Comparison of ENCODE assay signal across 22 mouse cellular contexts in the genomic region with DNA sequence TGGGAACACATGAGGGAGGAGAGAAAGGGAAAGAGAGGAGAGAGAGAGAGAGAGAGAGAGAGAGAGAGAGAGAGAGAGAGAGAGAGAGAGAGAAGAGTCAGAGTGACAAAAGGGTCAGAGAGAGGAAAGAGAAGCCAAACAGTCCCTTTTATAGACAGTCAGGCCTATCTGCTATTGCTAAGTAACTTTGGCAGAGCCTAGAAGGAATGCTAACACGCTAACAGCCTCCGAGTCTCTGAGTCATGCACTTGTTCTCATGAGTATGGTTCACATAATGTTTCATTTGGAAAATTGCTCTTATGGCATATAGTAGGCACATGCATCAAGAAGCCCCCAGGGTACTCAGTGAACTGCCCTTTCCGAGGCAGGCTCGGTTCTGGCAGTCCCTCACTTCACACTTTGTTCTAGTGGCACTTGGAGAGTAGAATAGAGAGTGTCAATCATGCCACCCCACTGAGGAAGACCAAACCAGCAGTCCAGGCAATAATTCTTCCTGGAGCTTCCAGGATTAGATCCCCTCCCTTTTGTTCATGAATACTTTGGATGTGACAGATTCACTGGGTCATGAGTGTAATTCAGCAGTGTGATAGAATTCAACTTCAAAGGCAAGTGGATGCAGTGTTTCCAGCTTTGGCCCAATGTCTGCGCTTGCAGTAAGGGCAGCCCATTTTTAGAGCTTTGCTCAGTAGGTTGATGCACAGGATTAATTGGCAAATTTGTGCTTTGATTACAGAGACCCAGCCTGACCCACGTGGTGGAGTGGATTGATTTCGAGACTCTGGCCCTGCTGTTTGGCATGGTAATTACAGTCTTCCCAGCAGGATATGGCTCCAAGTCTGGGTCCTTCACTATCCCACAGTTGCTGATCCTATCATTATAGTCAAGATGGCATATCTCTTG.
DNase-seq lines count a peak whose midpoint lies in the region; ATAC-seq lines count a peak whose summit lies in the region.
"Had no signal": no experiment of that assay in that cellular context is flagged by ENCODE, and none has a peak within 500 bp of the region (broad histone marks: within the 10 kb centered on the region; RNA-seq: fewer than 3 reads in every experiment).

No protein-coding gene starts in this region.

- no peak overlapping the region for H3K4me2 ChIP-seq in hindbrain, embryonic 14.5 days (replicated peaks)
- H3K4me2 ChIP-seq in hindbrain, embryonic 11.5 days (replicated peaks; ENCODE audit: low read depth, low read length), result no peak overlapping the region
- no peak overlapping the region for H3K4me2 ChIP-seq in forebrain, embryonic 12.5 days
- no peak overlapping the region for H3K4me2 ChIP-seq in midbrain, embryonic 13.5 days (replicated peaks)
- H3K4me2 ChIP-seq: heart, embryonic 11.5 days; liver, embryonic 11.5 days; stomach, embryonic 15.5 days had no signal

- peak; percentile 55; the same call in 1 of the 2 replicates for ATAC-seq in hindbrain, embryonic 14.5 days (ENCODE audit: low FRiP score)
- ATAC-seq in hindbrain, embryonic 11.5 days (ENCODE audit: low FRiP score), result no peak
- ATAC-seq in forebrain, embryonic 12.5 days (ENCODE audit: low FRiP score), result peak; percentile 46; the same call in 1 of the 2 replicates
- ATAC-seq in midbrain, embryonic 13.5 days, result peak; percentile 85
- ATAC-seq: Patski had no signal

- no peak overlapping the region for H3K27ac ChIP-seq in hindbrain, embryonic 14.5 days
- no peak overlapping the region for H3K27ac ChIP-seq in hindbrain, embryonic 11.5 days (ENCODE audit: low read depth, low read length)
- H3K27ac ChIP-seq in forebrain, embryonic 12.5 days, result no peak overlapping the region
- H3K27ac ChIP-seq in midbrain, embryonic 13.5 days, result no peak overlapping the region
- H3K27ac ChIP-seq: limb, embryonic 10.5 days; macrophage; stomach, embryonic 15.5 days had no signal

- H3K9me3 ChIP-seq in hindbrain, embryonic 14.5 days (ENCODE audit: control insufficient read depth, low read length), result no peaks in the 10 kb centered on the region
- no peaks in the 10 kb centered on the region for H3K9me3 ChIP-seq in hindbrain, embryonic 11.5 days (ENCODE audit: control insufficient read depth, low read length)
- no peaks in the 10 kb centered on the region for H3K9me3 ChIP-seq in forebrain, embryonic 12.5 days
- no peaks in the 10 kb centered on the region for H3K9me3 ChIP-seq in midbrain, embryonic 13.5 days
- H3K9me3 ChIP-seq: limb, embryonic 10.5 days; stomach, embryonic 15.5 days had no signal

- no peak overlapping the region for H3K9ac ChIP-seq in hindbrain, embryonic 14.5 days
- no peak overlapping the region for H3K9ac ChIP-seq in hindbrain, embryonic 11.5 days (ENCODE audit: low read depth, low read length)
- H3K9ac ChIP-seq in forebrain, embryonic 12.5 days, result no peak overlapping the region
- no peak overlapping the region for H3K9ac ChIP-seq in midbrain, embryonic 13.5 days (replicated peaks)
- H3K9ac ChIP-seq: stomach, embryonic 15.5 days had no signal

- no peak for DNase-seq in hindbrain, embryonic 14.5 days (ENCODE audit: low spot score)
- DNase-seq in hindbrain, embryonic 11.5 days (ENCODE audit: low spot score), result no peak
- peak; percentile 41 for DNase-seq in Muller cell, postnatal 12 days (ENCODE audit: inconsistent ontology term)
- DNase-seq in thymus, postnatal 10 days (ENCODE audit: low spot score in 2 of 2), result no peak
- DNase-seq in urinary bladder, postnatal 25 days (ENCODE audit: low spot score), result no peak
- DNase-seq in left cerebral cortex, adult 11 months (ENCODE audit: low spot score), result no peak
- DNase-seq: adrenal gland, postnatal 36 days; cerebellum, postnatal 14 days; embryo, embryonic 11 days; gastrocnemius, postnatal 36 days; heart, postnatal 14 days; kidney, postnatal 4 days; lung, adult 2 months; thymus, postnatal 14 days had no signal

- H3K4me1 ChIP-seq in hindbrain, embryonic 14.5 days (replicated peaks; ENCODE audit: control insufficient read depth, insufficient read depth, low read length), result no peaks in the 10 kb centered on the region
- H3K4me1 ChIP-seq in hindbrain, embryonic 11.5 days (replicated peaks; ENCODE audit: control insufficient read depth, insufficient read depth, low read length), result no peaks in the 10 kb centered on the region
- no peaks in the 10 kb centered on the region for H3K4me1 ChIP-seq in forebrain, embryonic 12.5 days
- H3K4me1 ChIP-seq in midbrain, embryonic 13.5 days (replicated peaks), result no peaks in the 10 kb centered on the region
- H3K4me1 ChIP-seq: limb, embryonic 10.5 days; stomach, embryonic 15.5 days had no signal

- no peaks in the 10 kb centered on the region for H3K36me3 ChIP-seq in hindbrain, embryonic 14.5 days (replicated peaks; ENCODE audit: control insufficient read depth, insufficient read depth)
- no peaks in the 10 kb centered on the region for H3K36me3 ChIP-seq in hindbrain, embryonic 11.5 days (ENCODE audit: control insufficient read depth, insufficient read depth, low read length)
- no peaks in the 10 kb centered on the region for H3K36me3 ChIP-seq in forebrain, embryonic 12.5 days (replicated peaks)
- no peaks in the 10 kb centered on the region for H3K36me3 ChIP-seq in midbrain, embryonic 13.5 days
- H3K36me3 ChIP-seq: limb, embryonic 10.5 days; stomach, embryonic 15.5 days had no signal

- no peak overlapping the region for H3K4me3 ChIP-seq in hindbrain, embryonic 14.5 days (replicated peaks; ENCODE audit: low read length)
- no peak overlapping the region for H3K4me3 ChIP-seq in hindbrain, embryonic 11.5 days (ENCODE audit: low read depth, low read length)
- no peak overlapping the region for H3K4me3 ChIP-seq in forebrain, embryonic 12.5 days (replicated peaks)
- H3K4me3 ChIP-seq in midbrain, embryonic 13.5 days (replicated peaks), result no peak overlapping the region
- H3K4me3 ChIP-seq: limb, embryonic 10.5 days; stomach, embryonic 15.5 days had no signal

- WGBS in hindbrain, embryonic 14.5 days, result 52% methylated on average over 7 of the region's 7 CpGs
- WGBS in hindbrain, embryonic 11.5 days, result 70% methylated on average over 7 of the region's 7 CpGs
- 45% methylated on average over 7 of the region's 7 CpGs for WGBS in forebrain, embryonic 12.5 days
- WGBS in midbrain, embryonic 13.5 days, result 44% methylated on average over 7 of the region's 7 CpGs

- H3K27me3 ChIP-seq in hindbrain, embryonic 14.5 days (ENCODE audit: control insufficient read depth, insufficient read depth, low read length), result no peaks in the 10 kb centered on the region
- no peaks in the 10 kb centered on the region for H3K27me3 ChIP-seq in hindbrain, embryonic 11.5 days (ENCODE audit: control insufficient read depth, insufficient read depth, low read length)
- H3K27me3 ChIP-seq in forebrain, embryonic 12.5 days, result no peaks in the 10 kb centered on the region
- no peaks in the 10 kb centered on the region for H3K27me3 ChIP-seq in midbrain, embryonic 13.5 days
- H3K27me3 ChIP-seq: Patski; stomach, embryonic 15.5 days had no signal
